Mouse (Mus musculus) ovary, adult 18-20 months (tissue): ENCODE measurements around the gene Ptch1.

ENCODE experiments used
- DNase-seq: peaks from one replicate; pipeline ENCODE4 v3.0.0; 2022; ENCODE audit warnings: low spot score, mixed read lengths

Ptch1 gene

GRCm38 (mm10) chr13:63563781-63564625 is 9.4 kb downstream of the Ptch1 start:
- no peak for DNase-seq

- peak; percentile 72 for DNase-seq
Observed at GRCm38 (mm10) chr13:63562972-63563780, 10.2 kb downstream of the Ptch1 start.

- DNase-seq: no peak
Observed at GRCm38 (mm10) chr13:63562141-63562971, 11.0 kb downstream of the Ptch1 start.

- DNase-seq: no peak
Observed at GRCm38 (mm10) chr13:63558297-63558890, 15.0 kb downstream of the Ptch1 start.

- DNase-seq: no peak
Observed at GRCm38 (mm10) chr13:63556431-63556830, 17.0 kb downstream of the Ptch1 start.

- no peak for DNase-seq
Observed at GRCm38 (mm10) chr13:63555885-63556284, 17.5 kb downstream of the Ptch1 start.

GRCm38 (mm10) chr13:63554569-63554968 is 18.8 kb downstream of the Ptch1 start:
- DNase-seq: no peak

GRCm38 (mm10) chr13:63553436-63553835 is 20.0 kb downstream of the Ptch1 start:
- DNase-seq: no peak

GRCm38 (mm10) chr13:63552291-63552932 is 21.0 kb downstream of the Ptch1 start:
- peak; percentile 32 for DNase-seq

- DNase-seq: no peak
Observed at GRCm38 (mm10) chr13:63551552-63552290, 21.7 kb downstream of the Ptch1 start.

GRCm38 (mm10) chr13:63550367-63550766 is 23.0 kb downstream of the Ptch1 start:
- no peak for DNase-seq

GRCm38 (mm10) chr13:63549210-63549609 is 24.2 kb downstream of the Ptch1 start:
- DNase-seq: peak; percentile 34

GRCm38 (mm10) chr13:63548571-63548970 is 24.8 kb downstream of the Ptch1 start:
- no peak for DNase-seq

GRCm38 (mm10) chr13:63545291-63545690 is 28.1 kb downstream of the Ptch1 start:
- no peak for DNase-seq

- no peak for DNase-seq
Observed at GRCm38 (mm10) chr13:63544967-63545253, 28.5 kb downstream of the Ptch1 start.

GRCm38 (mm10) chr13:63544119-63544966 is 29.1 kb downstream of the Ptch1 start:
- DNase-seq: no peak

- no peak for DNase-seq
Observed at GRCm38 (mm10) chr13:63543459-63543858, 29.9 kb downstream of the Ptch1 start.

- DNase-seq: no peak
Observed at GRCm38 (mm10) chr13:63542796-63543384, 30.5 kb downstream of the Ptch1 start.

GRCm38 (mm10) chr13:63541510-63541909 is 31.9 kb downstream of the Ptch1 start:
- no peak for DNase-seq
